Mouse (Mus musculus): ENCODE measurements around the gene Asah2.

- TF ChIP-seq TAL1 (IDR thresholded peaks at IDR 0.05; ENCODE audit: low read length): no peak
- TF ChIP-seq GATA1 (IDR thresholded peaks at IDR 0.05; ENCODE audit: low read length): no peak
Observed at GRCm38 (mm10) chr19:32032881-32033280, 75.1 kb downstream of the Asah2 start.

Measured in erythroblast, embryonic 14.5 days (primary cell).